Mouse (Mus musculus): ENCODE measurements around the gene Eva1a. TPM values are rescaled to one million over a fixed set of nuclear protein-coding genes. Genes with fewer than 3 reads are reported as not detected.

Eva1a gene
- polyA plus RNA-seq, 1 experiment, result 3.6 TPM

- Histone ChIP-seq H3K27ac (ENCODE audit: insufficient read depth, low read length) (no peak overlapping the region), H3K4me3 (ENCODE audit: insufficient read depth, low read length) (no peak overlapping the region), H3K4me1 (ENCODE audit: control insufficient read depth, insufficient read depth, low read length) (peaks cover 11% of the 10 kb centered on the region)
- no peak for TF ChIP-seq POLR2A (IDR thresholded peaks at IDR 0.05; ENCODE audit: low read depth, low read length)
These were observed 74.6 kb downstream of the Eva1a start for GRCm38 (mm10) chr6:82115335-82115965.

- Histone ChIP-seq H3K27ac (ENCODE audit: insufficient read depth, low read length) (no peak overlapping the region), H3K4me3 (ENCODE audit: insufficient read depth, low read length) (no peak overlapping the region), H3K4me1 (ENCODE audit: control insufficient read depth, insufficient read depth, low read length) (peaks cover 11% of the 10 kb centered on the region)
- no peak for TF ChIP-seq POLR2A (IDR thresholded peaks at IDR 0.05; ENCODE audit: low read depth, low read length)
- TF ChIP-seq CTCF (IDR thresholded peaks at IDR 0.05; ENCODE audit: borderline replicate concordance, insufficient read depth, low read length), result no peak
These were observed 75.3 kb downstream of the Eva1a start for GRCm38 (mm10) chr6:82116176-82116575.

- TF ChIP-seq POLR2A (IDR thresholded peaks at IDR 0.05; ENCODE audit: low read depth, low read length) (no peak), CTCF (IDR thresholded peaks at IDR 0.05; ENCODE audit: borderline replicate concordance, insufficient read depth, low read length) (no peak)
- Histone ChIP-seq H3K4me1 (ENCODE audit: control insufficient read depth, insufficient read depth, low read length) (peaks cover 11% of the 10 kb centered on the region), H3K4me3 (ENCODE audit: insufficient read depth, low read length) (no peak overlapping the region), H3K27ac (ENCODE audit: insufficient read depth, low read length) (no peak overlapping the region)
These were observed 77.0 kb downstream of the Eva1a start for GRCm38 (mm10) chr6:82117871-82118270.

GRCm38 (mm10) chr6:82119322-82120162 lies 78.7 kb downstream of the Eva1a start:
- peaks cover 11% of the 10 kb centered on the region for H3K4me1 ChIP-seq (ENCODE audit: control insufficient read depth, insufficient read depth, low read length)
- H3K27ac ChIP-seq (ENCODE audit: insufficient read depth, low read length), result no peak overlapping the region
- no peak for TF ChIP-seq POLR2A (IDR thresholded peaks at IDR 0.05; ENCODE audit: low read depth, low read length)
- peak; percentile 29; the same call in 1 of the 2 replicates for TF ChIP-seq CTCF (IDR thresholded peaks at IDR 0.05; ENCODE audit: borderline replicate concordance, insufficient read depth, low read length)
- no peak overlapping the region for H3K4me3 ChIP-seq (ENCODE audit: insufficient read depth, low read length)

GRCm38 (mm10) chr6:82125134-82125533 lies 84.3 kb downstream of the Eva1a start:
- Histone ChIP-seq H3K27ac (ENCODE audit: insufficient read depth, low read length) (peak overlapping the region; percentile 43; the same call in 1 of the 2 replicates), H3K4me3 (ENCODE audit: insufficient read depth, low read length) (no peak overlapping the region), H3K4me1 (ENCODE audit: control insufficient read depth, insufficient read depth, low read length) (peaks cover 6% of the 10 kb centered on the region)
- TF ChIP-seq CTCF (IDR thresholded peaks at IDR 0.05; ENCODE audit: borderline replicate concordance, insufficient read depth, low read length) (no peak), POLR2A (IDR thresholded peaks at IDR 0.05; ENCODE audit: low read depth, low read length) (no peak)

GRCm38 (mm10) chr6:82127827-82128226 lies 87.0 kb downstream of the Eva1a start:
- TF ChIP-seq POLR2A (IDR thresholded peaks at IDR 0.05; ENCODE audit: low read depth, low read length) (no peak), CTCF (IDR thresholded peaks at IDR 0.05; ENCODE audit: borderline replicate concordance, insufficient read depth, low read length) (no peak)
- peaks cover 6% of the 10 kb centered on the region for H3K4me1 ChIP-seq (ENCODE audit: control insufficient read depth, insufficient read depth, low read length)
- H3K4me3 ChIP-seq (ENCODE audit: insufficient read depth, low read length), result no peak overlapping the region
- no peak overlapping the region for H3K27ac ChIP-seq (ENCODE audit: insufficient read depth, low read length)

GRCm38 (mm10) chr6:82129630-82130217 lies 88.9 kb downstream of the Eva1a start:
- peaks cover 6% of the 10 kb centered on the region for H3K4me1 ChIP-seq (ENCODE audit: control insufficient read depth, insufficient read depth, low read length)
- no peak for TF ChIP-seq CTCF (IDR thresholded peaks at IDR 0.05; ENCODE audit: borderline replicate concordance, insufficient read depth, low read length)
- TF ChIP-seq POLR2A (IDR thresholded peaks at IDR 0.05; ENCODE audit: low read depth, low read length), result no peak
- no peak overlapping the region for H3K4me3 ChIP-seq (ENCODE audit: insufficient read depth, low read length)
- no peak overlapping the region for H3K27ac ChIP-seq (ENCODE audit: insufficient read depth, low read length)

GRCm38 (mm10) chr6:82132876-82133591 lies 92.2 kb downstream of the Eva1a start:
- TF ChIP-seq POLR2A (IDR thresholded peaks at IDR 0.05; ENCODE audit: low read depth, low read length) (no peak), CTCF (IDR thresholded peaks at IDR 0.05; ENCODE audit: borderline replicate concordance, insufficient read depth, low read length) (no peak)
- H3K27ac ChIP-seq (ENCODE audit: insufficient read depth, low read length), result no peak overlapping the region
- no peak overlapping the region for H3K4me3 ChIP-seq (ENCODE audit: insufficient read depth, low read length)
- H3K4me1 ChIP-seq (ENCODE audit: control insufficient read depth, insufficient read depth, low read length), result peaks cover 3% of the 10 kb centered on the region

- Histone ChIP-seq H3K27ac (ENCODE audit: insufficient read depth, low read length) (no peak overlapping the region), H3K4me1 (ENCODE audit: control insufficient read depth, insufficient read depth, low read length) (peaks cover 3% of the 10 kb centered on the region), H3K4me3 (ENCODE audit: insufficient read depth, low read length) (no peak overlapping the region)
- no peak for TF ChIP-seq CTCF (IDR thresholded peaks at IDR 0.05; ENCODE audit: borderline replicate concordance, insufficient read depth, low read length)
- TF ChIP-seq POLR2A (IDR thresholded peaks at IDR 0.05; ENCODE audit: low read depth, low read length), result no peak
These were observed 92.7 kb downstream of the Eva1a start for GRCm38 (mm10) chr6:82133592-82133978.

Data from embryonic fibroblast, embryonic 13.5 days (primary cell).